Mouse (Mus musculus) central nervous system, embryonic 11.5 days (tissue): Measurements from ENCODE around the gene Sall2. TPM values are rescaled to one million over a fixed set of nuclear protein-coding genes. Genes with fewer than 3 reads are reported as not detected.

ENCODE experiments used
- polyA plus RNA-seq: library from polyadenylated mRNA; depleted of rRNA; stranded (reverse); fragments of >200 nt; gene quantifications from 2 replicates; pipeline ENCODE4 v1.2.3, GENCODE M21; 2012; rRNA removed

The Sall2 gene
- 52.9 and 56.9 TPM in 2 replicates for polyA plus RNA-seq

DNA sequence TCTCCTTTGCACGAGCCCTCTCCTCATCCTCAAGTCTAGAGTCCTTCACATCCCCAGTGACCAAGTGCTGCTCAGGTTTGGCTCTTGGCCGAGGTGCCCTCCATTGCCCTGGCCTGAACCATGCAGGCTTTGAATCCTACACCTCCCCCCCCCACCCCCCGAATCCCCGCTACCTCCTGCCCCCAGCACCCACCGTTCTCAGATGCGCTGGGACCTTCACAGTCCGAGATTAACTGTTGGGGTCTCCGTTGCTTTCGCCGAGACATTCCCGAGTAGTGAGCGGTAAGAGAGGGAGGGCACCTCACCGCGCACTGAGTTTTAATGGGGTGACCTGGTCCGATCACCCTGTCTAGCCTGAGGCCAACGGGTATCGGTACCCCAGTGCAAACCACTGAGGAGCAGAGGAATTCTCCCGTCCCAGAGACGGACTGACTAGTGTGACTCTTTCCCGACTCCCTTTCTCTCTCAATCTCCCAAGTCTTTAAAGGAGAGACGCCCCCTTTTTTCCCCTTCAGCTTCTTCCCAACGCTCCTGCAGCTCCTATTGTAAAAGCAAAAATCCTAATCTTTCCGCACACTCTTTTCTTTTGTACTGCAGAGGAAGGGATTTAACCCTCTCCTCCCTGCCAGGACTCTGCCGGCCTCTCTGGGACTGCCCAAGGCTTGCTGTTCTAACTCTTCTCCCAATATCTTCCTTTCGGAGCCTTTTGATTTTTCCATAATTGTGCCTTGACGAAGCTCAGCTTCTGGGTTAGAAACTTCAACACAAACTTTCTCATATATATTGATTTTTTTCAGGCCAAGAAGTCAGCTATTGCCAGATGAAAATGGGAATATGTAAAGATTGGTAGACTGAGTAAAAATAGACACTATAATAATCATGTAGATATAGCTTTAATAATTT lies at the start of gene Sall2:
Sall2 (minus strand) TSS at position 853 of the 903 bp plus-strand sequence.

DNA sequence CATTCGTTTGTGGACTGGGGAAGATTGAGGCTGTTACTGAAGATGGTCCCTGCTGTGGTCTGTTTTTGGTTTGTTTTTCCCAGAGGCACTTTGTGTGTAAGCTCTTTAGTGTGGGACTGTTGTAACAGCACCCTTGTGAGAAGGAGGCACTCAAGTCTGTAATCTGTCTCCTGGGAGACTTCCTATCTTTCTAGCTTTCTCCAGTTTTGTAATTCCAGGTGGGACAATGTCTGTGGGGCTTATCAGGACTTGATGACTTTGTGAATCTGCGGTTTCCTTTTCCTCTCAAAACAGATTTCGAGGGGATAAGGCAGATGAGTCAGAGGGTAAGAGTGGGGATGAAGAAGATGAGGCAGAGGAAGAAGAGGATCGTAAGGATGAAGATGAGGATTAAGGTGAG lies 27.7 kb upstream of the Sall2 start, which contains the start of gene Olfr1513:
Olfr1513 (minus strand) TSS at position 101 of the 400 bp plus-strand sequence.

DNA sequence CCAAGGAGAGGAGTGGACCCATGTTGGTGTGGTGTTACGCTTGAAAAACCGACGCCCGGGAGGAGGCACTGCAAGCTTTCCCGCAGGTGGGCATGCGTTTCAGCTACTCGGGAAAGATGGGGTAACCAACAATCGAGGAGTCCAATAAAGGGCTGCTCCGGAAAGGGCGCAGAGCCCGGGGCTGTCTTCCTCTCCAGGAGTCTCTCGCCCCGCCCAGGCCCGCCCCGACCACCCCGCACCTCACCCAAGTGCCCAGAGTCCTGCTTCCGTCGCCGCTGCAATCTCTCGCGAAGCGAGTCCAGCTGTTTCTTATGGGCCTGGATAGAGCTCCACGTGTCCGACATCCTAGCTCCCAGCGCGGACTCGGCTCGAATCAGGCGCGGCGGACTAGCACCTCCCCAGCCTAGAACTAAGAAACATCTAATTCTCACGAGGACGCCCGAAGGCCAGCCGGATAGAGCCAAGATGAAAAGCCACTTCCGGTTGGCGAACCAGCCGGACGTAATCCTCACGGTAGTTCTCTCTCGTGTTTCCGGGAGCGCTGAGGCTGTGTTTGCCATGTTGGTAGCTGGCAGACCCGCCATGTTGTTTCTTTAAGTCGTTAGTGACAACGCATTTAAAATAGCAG lies 23.8 kb downstream of the Sall2 start, which contains the start of gene Mettl3:
Mettl3 (minus strand) TSS at position 485 of the 628 bp plus-strand sequence.

DNA sequence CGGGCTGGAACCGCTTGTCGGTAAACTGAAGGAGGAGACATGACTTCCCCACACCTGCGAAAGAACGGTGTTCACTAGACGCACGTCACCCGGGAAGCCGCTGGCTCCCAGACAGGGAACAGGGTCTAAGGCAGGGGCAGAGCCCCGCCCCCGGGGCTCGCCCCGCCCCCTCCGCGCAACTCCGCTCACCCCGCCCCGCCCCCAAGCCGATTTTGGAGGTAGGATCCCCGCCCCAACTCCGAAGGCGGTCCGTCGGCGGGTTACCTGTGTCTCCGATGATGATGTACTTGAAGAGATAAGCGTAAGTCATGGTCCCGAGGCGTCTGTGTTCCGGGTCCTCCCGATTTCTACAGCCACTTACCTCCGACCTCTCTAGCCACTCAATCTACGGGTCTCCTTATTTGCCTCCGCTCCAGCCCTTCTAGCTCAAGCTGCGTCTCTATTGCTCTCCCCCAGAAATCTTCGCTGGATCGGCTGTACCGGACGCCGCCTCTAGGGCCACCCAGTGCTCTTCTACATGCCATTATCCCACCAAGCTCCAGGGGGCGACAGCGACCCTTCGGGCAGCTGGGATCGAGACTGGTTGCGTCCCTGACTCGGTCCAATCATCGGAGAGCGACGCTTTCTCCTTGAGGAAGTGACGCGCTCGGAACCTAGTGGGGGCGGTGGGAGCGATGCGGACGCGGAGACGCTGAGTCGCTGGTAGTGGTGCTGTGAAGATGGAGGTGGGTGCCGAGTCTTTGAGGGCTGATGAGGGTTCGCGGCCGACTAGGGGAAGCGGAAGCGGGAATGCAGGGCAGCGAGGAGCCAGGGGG lies 49.4 kb downstream of the Sall2 start, which contains the start of the genes Tox4 and Rab2b:
Tox4 (plus strand) TSS at position 215 of the 815 bp plus-strand sequence.
Rab2b (minus strand) TSS at position 614 of the 815 bp plus-strand sequence.

Other genes starting within 250 kb of the Sall2 start
- gene Hnrnpc, start 224.7 kb downstream of the Sall2 start, polyA plus RNA-seq, result 691 and 1,274 TPM in 2 replicates
- gene Rpgrip1, start 218.1 kb downstream of the Sall2 start, polyA plus RNA-seq, result 0.92 and 2.0 TPM in 2 replicates
- gene Supt16, start 131.3 kb downstream of the Sall2 start, polyA plus RNA-seq, result 88.7 and 139 TPM in 2 replicates
- 74.1 and 82.3 TPM in 2 replicates for gene Chd8, start 71.0 kb downstream of the Sall2 start, polyA plus RNA-seq
- 28.4 and 39.3 TPM in 2 replicates for gene Tox4, start 49.6 kb downstream of the Sall2 start, polyA plus RNA-seq
- gene Rab2b, start 49.2 kb downstream of the Sall2 start, polyA plus RNA-seq, result 30.9 and 33.6 TPM in 2 replicates
- gene Mettl3, start 23.6 kb downstream of the Sall2 start, polyA plus RNA-seq, result 58.3 and 65.0 TPM in 2 replicates
- gene Olfr1513, start 27.6 kb upstream of the Sall2 start, polyA plus RNA-seq, result not detected in 2 replicates
- gene Olfr1512, start 50.4 kb upstream of the Sall2 start, polyA plus RNA-seq, result not detected in 2 replicates
- not detected in 2 replicates for gene Olfr1511, start 68.6 kb upstream of the Sall2 start, polyA plus RNA-seq
- gene Olfr1510, start 85.6 kb upstream of the Sall2 start, polyA plus RNA-seq, result not detected in 2 replicates
- not detected in 2 replicates for gene Olfr1509, start 114.2 kb upstream of the Sall2 start, polyA plus RNA-seq
- not detected in 2 replicates for gene Olfr1508, start 138.7 kb upstream of the Sall2 start, polyA plus RNA-seq
- gene Olfr1507, start 167.0 kb upstream of the Sall2 start, polyA plus RNA-seq, result not detected in 2 replicates